Comparison of ENCODE assay signal across 22 mouse cellular contexts in genomic region chr2:103428356-103428755, GRCm38 (mm10). TPM values are rescaled to one million over a fixed set of nuclear protein-coding genes. Genes with fewer than 3 reads are reported as not detected.
"Had no signal": no experiment of that assay in that cellular context is flagged by ENCODE, and none has a peak within 500 bp of the region (broad histone marks: within the 10 kb centered on the region; RNA-seq: fewer than 3 reads in every experiment).

No protein-coding gene starts in this region.

- H3K4me1 ChIP-seq: liver, embryonic 13.5 days; liver, embryonic 15.5 days; neural tube, embryonic 12.5 days had no signal

- DNase-seq: liver, embryonic 13.5 days; liver, postnatal 0 days; lung, postnatal 14 days; right cerebral cortex, postnatal 14 days; spleen, adult 18-20 months; thymus, adult 18-20 months; thymus, postnatal 14 days; thymus, postnatal 36 days had no signal

- H3K4me2 ChIP-seq: liver, embryonic 13.5 days; liver, embryonic 15.5 days; lung, embryonic 15.5 days; midbrain, embryonic 11.5 days; midbrain, embryonic 13.5 days; midbrain, embryonic 15.5 days; neural tube, embryonic 12.5 days had no signal

- H3K36me3 ChIP-seq: liver, embryonic 13.5 days; liver, embryonic 15.5 days; lung, embryonic 15.5 days; midbrain, embryonic 13.5 days; midbrain, embryonic 15.5 days; neural tube, embryonic 12.5 days had no signal

- H3K27me3 ChIP-seq: liver, embryonic 15.5 days; lung, embryonic 15.5 days; midbrain, embryonic 13.5 days; midbrain, embryonic 15.5 days; neural tube, embryonic 12.5 days had no signal

- H3K9me3 ChIP-seq: liver, embryonic 13.5 days; liver, embryonic 15.5 days; lung, embryonic 15.5 days; megakaryocyte, embryonic 14.5 days; midbrain, embryonic 13.5 days; midbrain, embryonic 15.5 days; neural tube, embryonic 12.5 days had no signal

- H3K4me3 ChIP-seq: liver, embryonic 13.5 days; liver, embryonic 15.5 days; lung, embryonic 15.5 days; megakaryocyte, embryonic 14.5 days; midbrain, embryonic 13.5 days; midbrain, embryonic 15.5 days; neural tube, embryonic 12.5 days had no signal

- H3K27ac ChIP-seq: liver, embryonic 13.5 days; liver, embryonic 15.5 days; lung, embryonic 15.5 days; macrophage; midbrain, embryonic 13.5 days; midbrain, embryonic 15.5 days; neural tube, embryonic 12.5 days had no signal

- ATAC-seq: liver, postnatal 0 days; midbrain, embryonic 13.5 days; midbrain, embryonic 15.5 days had no signal

- H3K9ac ChIP-seq: liver, embryonic 13.5 days; liver, embryonic 15.5 days; liver, postnatal 0 days; lung, embryonic 15.5 days; midbrain, embryonic 13.5 days; midbrain, embryonic 15.5 days; neural tube, embryonic 12.5 days had no signal

RNA-seq across cellular contexts. Expression of gene Elf5, which starts 16.9 kb away (rescaled TPM):
- total RNA-seq: megakaryocyte progenitor cell, adult 5-6 weeks; monocyte, adult 5-6 weeks; neutrophil, adult 5-6 weeks had no signal
- polyA plus RNA-seq: liver, postnatal 0 days; macrophage; midbrain, embryonic 11.5 days; midbrain, embryonic 13.5 days; midbrain, embryonic 15.5 days; midbrain, postnatal 0 days; neural tube, embryonic 12.5 days; neural tube, embryonic 14.5 days; small intestine, adult 2 months had no signal
